Mouse (Mus musculus) myocyte (in vitro differentiated cells): ENCODE measurements around the gene Afg1l. TPM values are rescaled to one million over a fixed set of nuclear protein-coding genes. Genes with fewer than 3 reads are reported as not detected.

Source experiments
- H3K27me3 ChIP-seq: one replicate; pipeline ENCODE4 v1.6.1; 2011; ENCODE audit not compliant: control insufficient read depth, insufficient read depth, insufficient read length
- H3K36me3 ChIP-seq: one replicate; pipeline ENCODE4 v1.6.1; 2011; ENCODE audit not compliant: control insufficient read depth, insufficient read depth
- H3K4me2 ChIP-seq: one replicate; pipeline ENCODE4 v1.6.1; 2011; ENCODE audit warnings: low read depth, control low read depth
- H3K4me3 ChIP-seq: one replicate; pipeline ENCODE4 v1.5.1; 2011; ENCODE audit warnings: mild to moderate bottlenecking, control low read depth, moderate library complexity
- H3K79me2 ChIP-seq: one replicate; pipeline ENCODE4 v1.6.1; 2011; ENCODE audit not compliant: control insufficient read depth, insufficient read depth
- H3ac ChIP-seq: one replicate; pipeline ENCODE4 v1.6.1; 2011; ENCODE audit not compliant: control insufficient read depth, insufficient read length
- CEBPB ChIP-seq: IDR thresholded peaks from 2 replicates; pipeline ENCODE4 v1.6.1; 2011; ENCODE audit warnings: mild to moderate bottlenecking, moderate library complexity; ENCODE audit not compliant: poor library complexity, insufficient read depth, severe bottlenecking
- E2F4 ChIP-seq: IDR thresholded peaks from one replicate; pipeline ENCODE4 v1.6.1; 2011; ENCODE audit warnings: mild to moderate bottlenecking, control low read depth, moderate library complexity; ENCODE audit not compliant: insufficient read depth
- MAX ChIP-seq: IDR thresholded peaks from one replicate; pipeline ENCODE4 v1.6.1; 2011; ENCODE audit warnings: low read depth, mild to moderate bottlenecking, control low read depth
- MYOD1 ChIP-seq, 3 experiments: IDR thresholded peaks; one replicate each; pipeline ENCODE4 v1.6.1; 2011; ENCODE audit warnings: control low read depth in 2 of 3, low read depth in 2 of 3, mild to moderate bottlenecking in 2 of 3, moderate library complexity in 1 of 3; ENCODE audit not compliant: insufficient read length in 2 of 3, control insufficient read depth in 1 of 3
- MYOG ChIP-seq, 3 experiments: IDR thresholded peaks; one replicate each; pipeline ENCODE4 v1.6.1; 2011; ENCODE audit warnings: control low read depth in 2 of 3, low read depth in 2 of 3, mild to moderate bottlenecking in 2 of 3; ENCODE audit not compliant: insufficient read length in 2 of 3, control insufficient read depth in 1 of 3, insufficient read depth in 1 of 3
- POLR2A ChIP-seq: IDR thresholded peaks from one replicate; pipeline ENCODE4 v1.6.1; 2011; ENCODE audit warnings: low read depth, mild to moderate bottlenecking, control low read depth, moderate library complexity; ENCODE audit not compliant: insufficient read length
- POLR2AphosphoS2 ChIP-seq: IDR thresholded peaks from one replicate; pipeline ENCODE4 v1.6.1; 2011; ENCODE audit warnings: low read depth, control low read depth; ENCODE audit not compliant: insufficient read length
- REST ChIP-seq: IDR thresholded peaks from one replicate; pipeline ENCODE4 v1.6.1; 2011; ENCODE audit warnings: mild to moderate bottlenecking, control low read depth, moderate library complexity; ENCODE audit not compliant: insufficient read depth, insufficient read length
- SRF ChIP-seq: IDR thresholded peaks from one replicate; pipeline ENCODE4 v1.6.1; 2011; ENCODE audit warnings: low read depth; ENCODE audit not compliant: control insufficient read depth, insufficient read length
- TCF12 ChIP-seq: IDR thresholded peaks from one replicate; pipeline ENCODE4 v1.6.1; 2011; ENCODE audit warnings: mild to moderate bottlenecking, control low read depth; ENCODE audit not compliant: poor library complexity, insufficient read depth, severe bottlenecking
- TCF3 ChIP-seq: IDR thresholded peaks from one replicate; pipeline ENCODE4 v1.6.1; 2011; ENCODE audit warnings: low read depth, control low read depth; ENCODE audit not compliant: insufficient read length
- USF1 ChIP-seq: IDR thresholded peaks from one replicate; pipeline ENCODE4 v1.6.1; 2011; ENCODE audit warnings: low read depth, mild to moderate bottlenecking, control low read depth, moderate library complexity
- polyA plus RNA-seq: library from polyadenylated mRNA; unstranded; fragments of >200 nt; fragmentation: generic; extraction: Trizol; gene quantifications from one replicate; pipeline ENCODE4 v1.2.1, GENCODE M21; 2012; ENCODE audit warnings: missing spikeins

Gene Afg1l
- polyA plus RNA-seq, 1 experiment = 6.5 TPM

GRCm38 (mm10) chr10:42264195-42264594 lies 214.2 kb downstream of the Afg1l start:
- no peak overlapping the region for H3K4me3 ChIP-seq
- H3K4me2 ChIP-seq = no peak overlapping the region
- H3ac ChIP-seq = no peak overlapping the region
- H3K36me3 ChIP-seq = peaks cover 13% of the 10 kb centered on the region
- H3K79me2 ChIP-seq = peaks cover 9% of the 10 kb centered on the region
- H3K27me3 ChIP-seq = no peaks in the 10 kb centered on the region
- TF ChIP-seq TCF12 (no peak), SRF (no peak), POLR2AphosphoS2 (no peak), MYOD1 (IDR thresholded peaks at IDR 0.05; ENCODE audit: control insufficient read depth in 1 of 3, insufficient read length in 2 of 3, low read depth in 2 of 3) (no peak), MYOG (IDR thresholded peaks at IDR 0.05; ENCODE audit: control insufficient read depth in 1 of 3, insufficient read depth in 1 of 3, insufficient read length in 2 of 3, low read depth in 2 of 3) (no peak), USF1 (no peak), TCF3 (no peak), REST (no peak), CEBPB (no peak), E2F4 (no peak), MAX (no peak), POLR2A (no peak)

GRCm38 (mm10) chr10:42263701-42264100 lies 214.7 kb downstream of the Afg1l start:
- TF ChIP-seq E2F4 = no peak
- no peak for TF ChIP-seq TCF12
- peaks cover 13% of the 10 kb centered on the region for H3K36me3 ChIP-seq
- H3ac ChIP-seq = no peak overlapping the region
- H3K79me2 ChIP-seq = peaks cover 8% of the 10 kb centered on the region
- H3K4me2 ChIP-seq = no peak overlapping the region
- H3K27me3 ChIP-seq = no peaks in the 10 kb centered on the region
- H3K4me3 ChIP-seq = no peak overlapping the region

Other genes with a start within 250 kb of the Afg1l start
- 11.2 TPM for gene Foxo3, start 201.8 kb downstream of the Afg1l start, polyA plus RNA-seq
- 251 TPM for gene Snx3, start 23.5 kb upstream of the Afg1l start, polyA plus RNA-seq
- not detected for gene Nr2e1, start 105.1 kb upstream of the Afg1l start, polyA plus RNA-seq
- gene Ostm1, start 105.3 kb upstream of the Afg1l start, polyA plus RNA-seq = 13.9 TPM